Mouse (Mus musculus) gastrocnemius, postnatal 10 days (tissue): ENCODE data around the gene Trpv4. TPM values are rescaled to one million over a fixed set of nuclear protein-coding genes. Genes with fewer than 3 reads are reported as not detected.

Experiments
- DNase-seq: peaks from one replicate; pipeline ENCODE4 v3.0.0; 2021; ENCODE audit warnings: mixed read lengths
- long read RNA-seq, 2 experiments: library from polyadenylated mRNA; stranded (forward); transcript quantifications; one replicate each; pipeline ENCODE4 v2.0.0; 2021
- total RNA-seq, 2 experiments: library from RNA; stranded (reverse); gene quantifications; 2 replicates each; pipeline ENCODE4 v1.2.3; 2021

Trpv4 gene
- total RNA-seq = 1 to 10 TPM; 2.1 to 2.5 TPM
- long read RNA-seq, experiment 1, partial matches to known transcripts = 2 of 5 reads
- long read RNA-seq, experiment 1, other reads (novel, unspliced or antisense) = 0 of 5 reads
- long read RNA-seq, experiment 2, partial matches to known transcripts = 0 of 4 reads
- long read RNA-seq, experiment 2, other reads (novel, unspliced or antisense) = 0 of 4 reads

- DNase-seq = peak; percentile 40
Measured at GRCm38 (mm10) chr5:114658255-114658654, at the start of gene Trpv4. Trpv4 (minus strand) TSS chr5:114658421.

GRCm38 (mm10) chr5:114707265-114708068 lies 49.2 kb upstream of the Trpv4 start, which contains the start of gene Tchp:
Tchp (plus strand) TSS chr5:114707760.
- peak; percentile 95 for DNase-seq

- DNase-seq = peak; percentile 37
Measured at GRCm38 (mm10) chr5:114702403-114703392, 44.5 kb upstream of the Trpv4 start.

GRCm38 (mm10) chr5:114699015-114699414 lies 40.8 kb upstream of the Trpv4 start:
- DNase-seq = no peak

- DNase-seq = peak; percentile 66
Measured at GRCm38 (mm10) chr5:114698044-114698746, 40.0 kb upstream of the Trpv4 start.

- DNase-seq = no peak
Measured at GRCm38 (mm10) chr5:114696939-114697338, 38.7 kb upstream of the Trpv4 start.

GRCm38 (mm10) chr5:114695775-114696174 lies 37.6 kb upstream of the Trpv4 start:
- DNase-seq = no peak

GRCm38 (mm10) chr5:114690633-114691567 lies 32.7 kb upstream of the Trpv4 start, which contains the start of gene Gltp:
Gltp (minus strand) TSS chr5:114690984.
- peak; percentile 94 for DNase-seq

- DNase-seq = no peak
Measured at GRCm38 (mm10) chr5:114689700-114690366, 31.6 kb upstream of the Trpv4 start.

- DNase-seq = no peak
Measured at GRCm38 (mm10) chr5:114688703-114689102, 30.5 kb upstream of the Trpv4 start.

- DNase-seq = no peak
Measured at GRCm38 (mm10) chr5:114687901-114688300, 29.7 kb upstream of the Trpv4 start.

GRCm38 (mm10) chr5:114686726-114687210 lies 28.5 kb upstream of the Trpv4 start:
- no peak for DNase-seq

GRCm38 (mm10) chr5:114685986-114686385 lies 27.8 kb upstream of the Trpv4 start:
- no peak for DNase-seq

GRCm38 (mm10) chr5:114681717-114682116 lies 23.5 kb upstream of the Trpv4 start:
- DNase-seq = no peak

GRCm38 (mm10) chr5:114680676-114681285 lies 22.6 kb upstream of the Trpv4 start:
- no peak for DNase-seq

- no peak for DNase-seq
Measured at GRCm38 (mm10) chr5:114679841-114680591, 21.8 kb upstream of the Trpv4 start.

- DNase-seq = no peak
Measured at GRCm38 (mm10) chr5:114674594-114674993, 16.4 kb upstream of the Trpv4 start.

GRCm38 (mm10) chr5:114673114-114673513 lies 14.9 kb upstream of the Trpv4 start:
- no peak for DNase-seq
